In genomic region chr17:73918944-73919381, GRCm38 (mm10) we compare ENCODE assay signal across 13 mouse cellular contexts. TPM values are rescaled to one million over a fixed set of nuclear protein-coding genes. Genes with fewer than 3 reads are reported as not detected.
DNase-seq lines count a peak whose midpoint lies in the region; ATAC-seq lines count a peak whose summit lies in the region.
"Had no signal": no experiment of that assay in that cellular context is flagged by ENCODE, and none has a peak within 500 bp of the region (broad histone marks: within the 10 kb centered on the region; RNA-seq: fewer than 3 reads in every experiment).

No protein-coding gene starts in this region.

- H3K27ac ChIP-seq in neural tube, embryonic 13.5 days (replicated peaks), result peak overlapping the region; percentile 42; the same call in 1 of the 2 replicates
- H3K27ac ChIP-seq in neural tube, embryonic 15.5 days (replicated peaks), result no peak overlapping the region
- no peak overlapping the region for H3K27ac ChIP-seq in midbrain, embryonic 13.5 days
- H3K27ac ChIP-seq: forebrain, embryonic 13.5 days; heart, embryonic 13.5 days had no signal

- peak; percentile 36 for ATAC-seq in neural tube, embryonic 13.5 days (ENCODE audit: low read depth)
- no peak for ATAC-seq in neural tube, embryonic 15.5 days (ENCODE audit: low FRiP score)
- ATAC-seq in midbrain, embryonic 13.5 days, result no peak
- ATAC-seq: forebrain, embryonic 13.5 days had no signal

- no peak overlapping the region for H3K4me2 ChIP-seq in neural tube, embryonic 13.5 days
- H3K4me2 ChIP-seq in neural tube, embryonic 15.5 days, result no peak overlapping the region
- H3K4me2 ChIP-seq in midbrain, embryonic 13.5 days (replicated peaks), result no peak overlapping the region
- H3K4me2 ChIP-seq: forebrain, embryonic 13.5 days; heart, embryonic 13.5 days had no signal

- 47% methylated on average over 7 of the region's 7 CpGs for WGBS in neural tube, embryonic 13.5 days
- WGBS in neural tube, embryonic 15.5 days, result 48% methylated on average over 7 of the region's 7 CpGs
- WGBS in midbrain, embryonic 13.5 days, result 86% methylated on average over 7 of the region's 7 CpGs

- H3K9me3 ChIP-seq in neural tube, embryonic 13.5 days, result no peaks in the 10 kb centered on the region
- H3K9me3 ChIP-seq in neural tube, embryonic 15.5 days (replicated peaks), result no peaks in the 10 kb centered on the region
- H3K9me3 ChIP-seq in midbrain, embryonic 13.5 days, result no peaks in the 10 kb centered on the region
- H3K9me3 ChIP-seq: forebrain, embryonic 13.5 days; heart, embryonic 13.5 days had no signal

- H3K9ac ChIP-seq in neural tube, embryonic 13.5 days, result no peak overlapping the region
- no peak overlapping the region for H3K9ac ChIP-seq in neural tube, embryonic 15.5 days (replicated peaks)
- H3K9ac ChIP-seq in midbrain, embryonic 13.5 days (replicated peaks), result no peak overlapping the region
- H3K9ac ChIP-seq: forebrain, embryonic 13.5 days; heart, embryonic 13.5 days had no signal

- H3K27me3 ChIP-seq in neural tube, embryonic 13.5 days, result no peaks in the 10 kb centered on the region
- H3K27me3 ChIP-seq in neural tube, embryonic 15.5 days (replicated peaks), result no peaks in the 10 kb centered on the region
- no peaks in the 10 kb centered on the region for H3K27me3 ChIP-seq in midbrain, embryonic 13.5 days
- H3K27me3 ChIP-seq: forebrain, embryonic 13.5 days; heart, embryonic 13.5 days had no signal

- no peaks in the 10 kb centered on the region for H3K36me3 ChIP-seq in neural tube, embryonic 13.5 days
- no peaks in the 10 kb centered on the region for H3K36me3 ChIP-seq in neural tube, embryonic 15.5 days
- H3K36me3 ChIP-seq in midbrain, embryonic 13.5 days, result no peaks in the 10 kb centered on the region
- H3K36me3 ChIP-seq: heart, embryonic 13.5 days had no signal

- no peaks in the 10 kb centered on the region; the same call in 1 of the 2 replicates for H3K4me1 ChIP-seq in neural tube, embryonic 13.5 days (replicated peaks)
- no peaks in the 10 kb centered on the region for H3K4me1 ChIP-seq in neural tube, embryonic 15.5 days
- H3K4me1 ChIP-seq in midbrain, embryonic 13.5 days (replicated peaks), result no peaks in the 10 kb centered on the region
- H3K4me1 ChIP-seq: heart, embryonic 13.5 days had no signal

- no peak overlapping the region for H3K4me3 ChIP-seq in neural tube, embryonic 13.5 days
- no peak overlapping the region for H3K4me3 ChIP-seq in neural tube, embryonic 15.5 days (replicated peaks)
- H3K4me3 ChIP-seq in midbrain, embryonic 13.5 days (replicated peaks), result no peak overlapping the region
- H3K4me3 ChIP-seq: forebrain, embryonic 13.5 days; heart, embryonic 13.5 days had no signal

- peak; percentile 49 to 60 for DNase-seq in cerebellum, postnatal 14 days
- peak; percentile 39 for DNase-seq in kidney, adult 9 months
- DNase-seq in layer of hippocampus, postnatal 25 days (ENCODE audit: extremely low spot score in 1 of 2, low spot score in 1 of 2), result no peak
- no peak for DNase-seq in thymus, postnatal 25 days
- DNase-seq in ovary, postnatal 14 days (ENCODE audit: low spot score), result no peak
- DNase-seq: layer of hippocampus, postnatal 36 days; lung, adult 2 months; right cerebral cortex, postnatal 4 days had no signal

RNA-seq across cellular contexts. Expression of gene Xdh, which starts 31.0 kb away (rescaled TPM):
- polyA plus RNA-seq in neural tube, embryonic 13.5 days (2015; fragmentation: Nextera tagmentation; extraction: Ambion mirVana), result 0.08 and 0.52 TPM in 2 replicates
- 0.47 and 1.5 TPM in 2 replicates for polyA plus RNA-seq in neural tube, embryonic 15.5 days (2015; fragmentation: Nextera tagmentation; extraction: Ambion mirVana)
- total RNA-seq in layer of hippocampus, postnatal 25 days (2021), result 1 to 10 TPM; 3.1 to 4.6 TPM
- 0.08 and 0.13 TPM in 2 replicates for polyA plus RNA-seq in midbrain, embryonic 13.5 days (2015; fragmentation: Nextera tagmentation; extraction: Ambion mirVana)

Comparison
In these comparisons a context has a peak if more than half of its experiments do, and no peak if none do; other contexts are left out.
1. DNase-seq: peak in cerebellum, postnatal 14 days (2 of 2) and kidney, adult 9 months (single experiment); none in layer of hippocampus, postnatal 25 days (0 of 2), thymus, postnatal 25 days (single experiment) and ovary, postnatal 14 days (single experiment).